Mouse (Mus musculus) adrenal gland, postnatal 25 days (tissue): Measurements from ENCODE around the gene Col9a2. TPM values are rescaled to one million over a fixed set of nuclear protein-coding genes. Genes with fewer than 3 reads are reported as not detected.

Source experiments
- DNase-seq: peaks from one replicate; pipeline ENCODE4 v3.0.0; 2021; ENCODE audit warnings: mixed read lengths
- total RNA-seq: library from RNA; stranded (reverse); gene quantifications from 2 replicates; pipeline ENCODE4 v1.2.3, GENCODE M21; 2021

The Col9a2 gene
- total RNA-seq, 1 experiment from 2014 or later = 0.46 TPM

DNA sequence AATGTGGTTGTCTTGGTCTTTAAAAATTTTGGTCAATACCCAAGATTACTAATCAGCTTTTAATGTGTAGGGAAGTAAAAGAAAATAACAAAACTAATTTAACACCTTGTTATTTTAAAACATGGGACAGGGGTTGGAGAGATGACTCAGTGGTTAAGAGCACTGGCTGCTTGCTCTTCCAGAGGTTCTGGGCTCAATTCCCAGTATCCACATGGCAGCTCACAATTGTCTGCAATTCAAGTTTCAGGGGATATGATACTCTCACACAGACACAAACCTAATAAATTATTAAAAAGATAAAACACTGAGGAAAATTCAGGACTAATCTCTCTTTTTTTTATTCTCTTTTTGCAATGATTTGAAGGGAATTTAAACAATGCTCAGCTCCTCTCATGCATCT lies 45.3 kb downstream of the Col9a2 start:
- DNase-seq = no peak

DNA sequence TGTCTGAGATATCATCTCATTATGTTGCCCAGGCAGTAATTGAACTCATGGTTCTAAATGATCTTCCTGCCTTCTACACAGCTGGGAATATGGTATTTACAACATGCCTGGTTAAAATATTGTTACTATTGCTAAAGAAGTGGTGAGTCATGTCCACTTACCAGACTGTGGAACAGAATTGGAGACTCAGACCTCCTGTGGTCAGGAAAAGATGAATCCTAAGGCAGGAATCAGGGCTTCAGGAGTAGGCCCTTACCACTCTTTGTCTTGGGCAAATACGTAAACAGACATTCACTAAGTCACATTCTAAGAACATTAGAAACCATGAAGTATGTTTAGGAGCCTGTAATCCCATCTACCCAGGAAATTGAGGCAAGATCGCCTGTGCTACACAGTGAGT lies 49.5 kb downstream of the Col9a2 start:
- DNase-seq = no peak

DNA sequence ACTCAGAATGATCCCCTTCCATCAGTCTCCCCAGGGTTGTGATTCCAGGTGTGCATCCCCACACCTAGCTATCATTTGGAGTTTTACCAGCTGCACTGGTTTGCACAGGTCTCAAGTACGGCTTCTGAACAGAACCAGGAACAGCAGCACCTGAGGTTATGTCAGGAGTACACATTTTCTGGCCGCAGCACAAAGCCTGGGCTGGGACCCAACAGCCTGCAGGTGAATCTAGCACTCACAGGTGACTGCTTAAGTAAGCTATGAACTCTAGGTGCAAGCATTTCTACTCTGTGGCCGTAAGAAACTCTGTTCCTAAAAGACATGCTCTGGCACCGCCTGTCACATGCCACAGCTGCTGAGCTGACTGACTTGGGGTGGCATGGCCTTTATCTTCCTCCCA lies 51.0 kb downstream of the Col9a2 start:
- no peak for DNase-seq

DNA sequence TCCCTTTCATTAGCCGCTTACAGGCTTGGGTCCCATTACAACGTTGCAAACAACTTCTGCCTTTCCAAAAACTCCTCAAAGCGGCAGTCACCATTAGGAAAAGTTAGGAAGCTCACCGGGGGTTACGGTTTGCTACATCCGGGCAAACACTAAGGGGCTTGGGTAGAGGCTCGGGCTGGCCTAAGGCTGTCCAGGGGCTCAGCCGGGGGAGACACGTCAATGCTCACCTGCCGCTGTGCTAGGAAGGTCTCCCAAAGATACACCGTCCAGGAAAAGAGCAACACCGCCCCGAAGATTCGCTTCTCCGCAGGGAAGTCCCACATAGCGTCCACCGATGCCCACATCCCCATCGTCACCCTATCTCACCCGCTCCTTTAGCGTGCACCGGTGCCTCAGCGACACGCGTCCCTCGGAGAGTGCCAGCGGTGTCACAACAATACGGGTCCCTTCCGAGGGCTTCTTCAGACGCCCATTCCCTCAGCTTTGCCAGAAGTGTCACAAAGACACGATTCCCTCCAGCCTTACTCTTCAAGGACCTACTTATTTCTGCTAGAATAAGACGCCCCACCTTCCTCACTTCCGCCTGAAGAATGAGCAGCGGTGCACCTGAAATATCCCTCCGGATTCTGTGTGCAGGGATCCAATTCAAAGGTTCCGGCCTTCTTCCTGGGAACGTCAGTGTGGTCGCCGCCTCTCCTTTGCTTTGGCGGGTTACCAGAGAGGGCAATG lies 58.6 kb downstream of the Col9a2 start, which contains the start of gene Zmpste24:
Gene Zmpste24 (minus strand): TSS at position 592 of the 729 bp plus-strand sequence.
- peak; percentile 69 for DNase-seq

DNA sequence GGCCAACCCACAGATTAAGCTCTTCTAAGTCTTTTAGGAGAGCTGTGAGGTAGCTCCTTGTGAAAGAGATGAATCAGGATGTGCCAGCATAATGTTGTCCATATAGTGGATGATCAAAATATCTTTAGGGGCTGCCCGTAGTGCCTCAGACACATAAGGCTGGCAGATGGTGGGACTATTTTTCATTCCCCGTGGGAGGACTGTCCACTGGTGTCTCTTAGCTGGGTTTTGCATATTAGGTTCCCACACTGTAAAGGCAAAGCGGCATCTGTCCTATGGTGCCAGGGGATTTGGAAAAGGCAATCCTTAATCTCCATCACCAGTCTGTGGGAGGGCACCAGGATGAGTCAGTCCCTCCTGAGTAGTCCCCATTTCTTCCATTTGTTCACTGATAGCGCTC lies 64.1 kb downstream of the Col9a2 start:
- DNase-seq = no peak

Other genes starting within 250 kb of the Col9a2 start
- gene Nfyc, start 207.8 kb upstream of the Col9a2 start, total RNA-seq = 62.8 and 68.9 TPM in 2 replicates
- gene Rims3, start 184.6 kb upstream of the Col9a2 start, total RNA-seq = 6.4 and 11.1 TPM in 2 replicates
- gene Exo5, start 114.4 kb upstream of the Col9a2 start, total RNA-seq = 11.6 and 12.9 TPM in 2 replicates
- 3.4 and 4.9 TPM in 2 replicates for gene Zfp69, start 87.7 kb upstream of the Col9a2 start, total RNA-seq
- 31.5 and 35.7 TPM in 2 replicates for gene Smap2, start 22.1 kb upstream of the Col9a2 start, total RNA-seq
- gene Zmpste24, start 58.9 kb downstream of the Col9a2 start, total RNA-seq = 46.9 and 52.1 TPM in 2 replicates
- gene Tmco2, start 69.8 kb downstream of the Col9a2 start, total RNA-seq = not detected in 2 replicates
- 15.3 and 17.8 TPM in 2 replicates for gene Rlf, start 175.7 kb downstream of the Col9a2 start, total RNA-seq